Mouse (Mus musculus) urinary bladder, postnatal 36 days (tissue): ENCODE measurements around the gene Akap7.

Experiments used
- DNase-seq, 2 experiments: peaks; one replicate each; pipeline ENCODE4 v3.0.0; 2022; ENCODE audit warnings: low spot score in 2 of 2, mixed read lengths in 1 of 2

The Akap7 gene

DNA sequence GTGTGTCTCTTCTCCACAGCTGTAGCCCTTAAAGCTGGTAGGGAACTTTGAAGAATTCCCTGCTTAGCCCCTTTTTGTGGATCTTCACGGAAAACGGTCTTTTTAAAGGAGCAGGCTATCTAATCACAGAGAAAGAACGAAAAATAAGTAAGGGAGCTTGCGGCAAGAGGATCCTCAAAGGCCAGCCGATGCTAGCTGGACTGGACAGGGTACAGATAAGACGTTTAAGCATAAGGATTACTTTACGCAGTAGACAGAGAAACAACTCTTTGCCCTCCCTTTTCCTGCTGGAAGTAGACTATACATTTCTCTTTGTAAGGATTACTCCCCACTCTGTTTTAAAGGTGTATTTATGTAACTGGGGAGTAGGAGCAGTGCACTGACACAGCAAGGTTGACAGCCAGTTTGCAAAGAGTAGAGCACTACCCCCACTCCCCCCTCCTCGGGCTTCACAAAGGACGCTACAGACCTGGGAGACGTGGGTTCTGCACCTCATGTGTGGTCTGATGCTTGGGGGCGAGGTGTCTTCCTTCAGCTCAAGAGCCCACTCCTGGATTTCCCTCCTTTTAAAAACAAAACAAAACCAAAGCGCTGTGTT, 9.9 kb downstream of the Akap7 start:
- DNase-seq, result no peak

DNA sequence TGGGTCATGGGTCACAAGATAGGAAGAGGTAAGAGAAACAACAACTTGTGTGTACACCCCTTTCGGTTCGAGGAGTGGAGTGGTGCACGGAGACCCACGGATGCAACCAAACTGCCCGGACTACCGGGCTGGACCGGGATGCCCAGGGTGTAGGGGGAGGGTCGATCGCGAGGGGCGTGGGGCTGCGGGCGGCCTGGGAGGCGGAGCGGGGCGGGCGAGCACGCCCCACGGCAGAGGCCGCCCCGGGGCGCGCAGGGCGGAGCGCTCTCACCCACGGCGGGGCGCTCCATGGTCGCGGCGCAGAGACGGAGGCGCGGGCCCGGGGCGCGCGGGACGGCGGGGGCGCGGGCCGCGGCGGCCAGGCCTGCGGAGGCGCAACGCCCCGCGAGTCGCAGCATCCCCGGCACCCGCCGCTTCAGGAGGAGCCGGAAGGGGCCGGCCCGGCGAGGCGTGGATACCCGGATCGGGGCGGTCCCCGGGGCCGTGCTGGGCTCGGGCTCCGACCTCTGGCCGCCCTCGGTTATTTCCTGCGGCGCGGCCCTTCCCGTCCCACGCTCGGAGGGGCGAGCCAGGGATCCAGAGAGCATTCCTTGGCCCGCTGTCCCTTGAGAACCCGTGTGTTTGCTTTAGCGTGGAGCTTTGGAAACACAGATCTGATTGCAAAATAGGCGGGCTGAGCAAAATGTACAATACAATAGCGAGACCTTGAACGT, 10.9 kb downstream of the Akap7 start:
- peak; percentile 82 to 91 for DNase-seq

DNA sequence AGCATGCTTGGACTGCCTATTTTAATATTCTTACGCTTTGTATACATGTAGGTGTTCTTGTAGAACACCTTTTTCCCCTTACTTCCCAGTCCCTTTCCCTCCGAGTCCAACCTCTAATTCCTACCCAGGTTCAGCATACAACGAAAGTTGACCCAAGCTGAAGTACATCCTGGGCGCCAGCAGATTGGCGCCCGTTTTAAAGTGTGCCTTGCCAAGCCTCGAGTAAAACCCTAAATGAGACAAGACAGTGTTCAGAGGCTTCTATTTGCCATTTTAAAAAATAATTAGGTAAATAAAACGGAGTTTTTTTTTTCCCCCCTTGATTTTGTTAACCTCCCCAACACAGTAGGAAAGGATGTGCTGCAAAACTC, 11.4 kb downstream of the Akap7 start:
- no peak for DNase-seq

DNA sequence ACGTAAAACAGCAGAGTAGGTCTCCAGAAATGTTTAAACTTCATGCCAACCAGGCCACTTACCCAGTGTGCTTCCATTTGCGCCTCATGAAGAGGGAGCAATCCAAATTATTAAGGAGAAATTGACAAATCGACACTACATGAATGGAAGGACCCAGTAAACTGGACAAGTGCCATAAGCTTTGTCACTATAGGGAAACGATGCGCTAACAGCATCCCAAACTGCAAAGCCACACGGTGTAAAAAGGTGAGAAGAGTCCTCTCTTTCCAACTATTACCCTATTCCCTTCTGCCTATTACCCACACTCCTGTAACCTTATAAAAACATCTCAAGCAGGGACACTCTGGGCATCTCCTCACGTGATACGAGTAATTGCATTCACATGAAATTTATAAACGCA, 11.8 kb downstream of the Akap7 start:
- no peak for DNase-seq

DNA sequence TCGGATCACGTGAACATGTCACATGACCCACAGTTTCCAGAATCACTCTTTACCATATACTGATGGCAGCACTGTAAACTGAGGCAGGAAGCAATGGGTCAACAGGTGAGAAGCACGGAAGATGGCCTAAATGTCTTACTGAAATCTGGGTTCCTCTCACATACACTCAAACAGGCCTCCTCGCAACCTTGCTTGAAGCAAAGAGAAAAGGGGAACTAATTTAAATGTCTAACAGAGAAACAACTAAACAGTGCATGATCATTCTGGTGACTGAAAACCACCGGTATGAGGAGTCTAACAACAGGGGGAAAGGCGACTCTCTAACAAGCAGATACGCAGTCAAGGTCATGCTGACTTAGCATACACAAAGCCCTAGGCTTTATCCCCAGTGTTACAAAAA, 12.7 kb downstream of the Akap7 start:
- no peak for DNase-seq

DNA sequence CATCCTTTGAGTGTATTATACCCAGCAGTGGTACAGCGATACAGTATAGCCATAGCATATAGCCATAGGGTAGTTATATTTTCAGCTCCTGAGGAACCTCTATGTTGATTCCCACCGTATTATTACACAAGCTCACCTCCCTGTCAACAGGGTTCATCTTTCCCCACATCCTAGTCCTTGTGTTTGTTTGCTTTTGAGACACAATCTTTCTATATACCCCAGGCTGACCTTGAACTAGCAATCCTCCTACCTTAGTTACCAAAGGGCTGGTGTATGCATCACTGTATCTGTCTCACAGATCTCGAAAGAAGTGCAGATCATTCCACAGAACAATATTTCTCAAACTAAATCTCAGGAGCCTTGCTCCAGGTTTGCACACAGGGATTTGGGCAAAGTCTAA, 13.9 kb downstream of the Akap7 start:
- DNase-seq, result no peak

DNA sequence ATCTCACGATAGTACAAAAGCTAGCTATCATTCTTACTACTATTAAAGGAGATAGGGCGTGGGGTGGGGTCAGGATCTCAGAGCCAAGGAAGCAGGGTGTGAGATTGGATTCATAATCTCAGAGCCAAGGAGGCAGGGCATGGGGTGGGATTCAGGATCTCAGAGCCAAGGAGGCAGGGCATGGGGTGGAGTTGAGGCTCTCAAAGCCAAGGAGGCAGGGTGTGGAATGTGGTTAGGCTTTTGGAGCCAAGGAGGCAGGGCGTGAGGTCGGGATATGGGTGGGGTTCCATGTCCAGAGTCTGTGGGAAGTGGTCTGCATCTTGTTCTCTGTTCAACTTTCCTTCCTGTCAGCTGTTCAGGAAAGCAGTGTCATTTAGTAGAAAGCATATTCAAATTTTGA, 16.6 kb downstream of the Akap7 start:
- peak in 1 of 2 experiments; percentile 63 for DNase-seq

DNA sequence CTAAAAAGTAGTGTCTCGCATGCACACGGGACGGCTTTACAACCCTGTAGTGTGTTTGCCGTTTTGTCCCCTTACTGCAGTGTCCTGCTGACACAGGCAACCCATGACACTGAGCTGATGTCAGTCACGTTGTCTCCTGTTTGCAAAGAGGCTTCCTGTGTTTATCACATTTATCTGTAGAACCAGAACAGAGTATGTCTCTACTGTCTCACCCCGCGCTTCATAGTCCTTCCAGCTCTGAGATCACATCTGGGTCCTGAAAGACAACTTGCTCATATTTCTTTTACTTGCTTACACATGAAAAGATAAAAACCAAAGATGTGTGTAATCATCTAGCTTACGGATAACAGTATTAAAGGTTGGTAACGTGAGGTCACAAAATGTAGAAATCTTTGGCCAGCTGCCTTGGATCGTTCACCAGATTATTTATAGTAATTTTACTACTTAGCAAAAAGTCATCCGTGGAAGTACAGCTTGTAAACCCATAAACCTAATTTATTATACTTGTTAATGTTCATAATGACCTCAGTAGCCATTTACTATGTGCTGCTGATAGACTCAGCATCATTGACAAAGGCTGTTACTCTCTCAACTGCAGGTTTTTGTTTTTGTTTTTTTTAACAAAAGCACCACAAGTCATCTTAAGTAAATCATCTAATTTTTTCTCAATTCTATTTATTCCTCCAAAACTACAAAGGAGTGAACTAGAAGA, 22.4 kb downstream of the Akap7 start:
- DNase-seq, result no peak

DNA sequence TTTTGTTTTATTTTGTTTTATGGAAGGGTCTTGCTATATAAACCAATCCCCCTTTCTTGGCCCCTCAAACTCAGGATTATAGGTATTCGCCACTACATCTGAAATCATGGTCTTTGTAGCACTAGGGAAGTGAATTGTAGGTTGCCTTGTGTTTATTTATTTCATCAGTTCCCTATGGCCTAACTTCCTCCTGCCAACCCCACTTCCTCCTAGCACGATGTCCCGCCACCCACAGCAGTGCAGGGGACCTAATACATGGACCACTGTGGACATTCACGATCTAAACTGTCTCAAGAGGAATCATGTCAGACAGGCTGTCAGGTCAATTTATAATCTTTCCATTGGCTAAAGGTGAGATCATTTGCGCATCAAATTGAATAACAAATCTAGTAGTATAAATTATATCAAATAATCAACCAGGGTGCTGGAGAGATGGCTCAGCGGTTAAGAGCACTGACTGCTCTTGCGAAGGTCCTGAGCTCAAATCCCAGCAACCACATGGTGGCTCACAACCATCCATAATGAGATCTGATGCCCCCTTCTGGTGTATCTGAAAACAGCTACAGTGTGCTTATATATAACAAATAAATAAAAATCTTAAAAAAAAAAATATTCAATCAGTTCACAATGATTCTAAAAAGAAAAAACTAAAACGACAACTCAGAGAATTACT, 23.1 kb downstream of the Akap7 start:
- no peak for DNase-seq

DNA sequence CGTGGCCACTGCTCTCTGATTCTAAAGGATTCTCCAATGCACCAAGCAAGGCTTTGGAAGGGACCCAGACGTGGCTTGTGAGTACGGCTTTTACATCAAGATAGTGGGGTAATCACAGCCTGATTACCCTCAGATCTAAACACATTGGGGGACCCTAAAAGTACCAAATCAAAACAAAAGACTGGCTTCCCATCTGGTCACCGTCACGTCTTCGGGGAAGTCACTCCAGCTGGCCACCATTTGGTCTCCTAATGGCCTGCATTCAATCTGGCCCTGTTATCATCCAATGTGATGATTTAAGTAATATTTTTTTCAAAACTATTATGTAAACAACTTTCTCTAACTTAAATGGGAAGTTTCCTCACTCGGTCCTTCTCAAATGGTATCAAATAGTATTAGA, 24.3 kb downstream of the Akap7 start:
- DNase-seq, result no peak

DNA sequence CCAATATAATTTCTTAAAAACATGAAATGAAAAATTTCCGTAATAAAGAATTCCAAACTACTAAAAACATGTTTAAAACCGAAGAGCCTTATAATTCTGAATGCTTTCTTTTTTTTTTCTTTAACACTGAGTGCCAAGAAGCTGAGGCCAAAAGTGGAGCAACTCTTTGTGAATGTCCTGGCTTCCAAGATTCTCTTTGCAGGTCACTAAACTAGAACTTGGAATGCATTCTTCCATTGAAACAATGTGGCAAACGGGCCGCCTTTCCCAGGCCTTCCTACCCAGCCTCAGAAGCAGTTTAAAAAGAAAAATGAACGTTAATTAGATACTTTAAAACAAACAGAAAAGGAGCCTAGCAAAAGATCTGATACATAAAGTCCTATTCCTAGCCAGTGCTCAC, 27.5 kb downstream of the Akap7 start:
- no peak for DNase-seq

DNA sequence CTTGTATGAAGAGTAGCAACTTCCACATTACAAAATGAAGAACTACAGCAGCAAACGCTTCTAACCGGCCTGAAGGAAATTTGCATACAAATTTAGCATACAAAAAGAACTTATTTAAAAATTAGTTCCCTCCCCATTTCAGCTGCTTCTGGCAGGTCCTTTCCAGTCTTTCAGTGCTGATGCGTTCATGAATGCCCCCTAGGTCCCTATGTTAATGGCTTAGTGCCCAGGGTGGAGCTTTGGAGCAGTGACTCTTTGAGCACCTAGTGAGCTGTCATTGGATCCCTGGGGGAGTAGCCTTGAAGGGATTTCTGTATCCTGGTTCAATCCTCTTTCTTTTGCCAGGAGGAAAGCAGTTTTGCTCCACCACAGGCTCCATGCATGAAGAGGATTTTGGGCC, 28.3 kb downstream of the Akap7 start:
- no peak for DNase-seq

DNA sequence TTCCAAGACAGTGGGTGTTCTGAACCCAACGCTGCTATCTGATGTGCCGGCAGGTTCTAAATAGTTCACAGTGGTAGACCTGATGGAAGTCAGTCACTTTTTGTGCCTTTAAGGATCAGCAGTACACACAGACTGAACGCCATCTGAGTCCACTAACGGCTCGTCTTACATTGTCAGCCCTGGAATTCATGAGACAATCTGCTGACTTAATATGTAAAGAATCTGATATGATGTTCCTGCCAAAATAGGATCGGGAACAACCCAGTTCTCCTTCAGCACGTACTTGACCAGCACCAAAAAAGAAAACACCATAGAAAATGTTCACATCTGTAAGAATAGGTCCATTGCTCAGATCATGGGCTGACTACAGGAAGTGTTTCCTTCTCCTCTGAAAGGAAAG, 32.2 kb downstream of the Akap7 start:
- DNase-seq, result no peak

DNA sequence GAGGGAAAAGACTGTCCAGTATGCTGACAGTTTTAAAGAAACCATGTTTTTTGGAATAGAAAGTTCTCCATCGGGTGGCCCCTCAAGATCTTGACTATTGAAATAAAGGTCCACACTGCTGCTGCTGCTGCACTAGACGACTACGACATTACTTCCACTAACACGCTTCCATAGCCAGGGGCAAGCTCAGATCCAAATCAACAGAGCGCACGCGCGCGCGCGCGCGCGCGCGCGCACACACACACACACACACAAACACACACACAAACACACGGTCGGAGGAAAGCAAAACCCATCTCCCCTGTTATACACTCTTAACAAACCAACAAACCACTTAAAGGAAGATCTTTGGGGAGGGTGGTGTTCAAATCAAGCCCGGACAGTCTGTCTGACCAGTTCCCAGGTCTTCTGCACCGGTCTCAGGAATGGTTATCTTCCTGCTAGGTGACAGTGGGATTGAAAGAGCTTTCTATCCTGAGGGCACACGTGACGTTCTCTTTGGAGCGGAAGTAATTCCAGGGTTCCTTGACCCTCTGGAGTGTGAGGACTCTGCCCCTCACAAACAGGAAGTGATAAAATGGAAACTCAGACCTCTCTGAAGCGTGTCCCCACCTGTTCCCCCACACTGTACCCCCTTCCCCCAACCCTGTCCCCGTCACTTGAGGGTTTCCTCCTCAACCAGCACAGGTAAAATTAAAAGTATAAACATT, 32.9 kb downstream of the Akap7 start:
- DNase-seq, result no peak

DNA sequence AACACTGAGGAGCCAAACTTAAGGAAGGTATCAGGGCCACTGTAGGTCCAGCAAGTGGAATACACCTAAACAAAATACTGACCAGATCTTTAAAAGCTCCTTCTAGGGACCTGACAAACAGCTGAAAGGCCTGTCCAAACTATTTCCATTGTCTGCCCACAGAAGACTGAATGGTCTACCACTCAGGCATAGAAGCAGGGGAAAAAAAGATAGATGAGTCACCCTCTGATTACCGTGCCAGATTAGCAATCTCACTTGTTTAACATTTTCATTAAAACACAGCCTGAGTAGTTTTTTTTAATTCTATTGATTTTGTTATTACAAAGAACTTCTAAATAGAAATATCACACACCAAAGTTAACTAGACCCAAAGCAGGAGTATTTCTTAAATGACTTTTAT, 33.9 kb downstream of the Akap7 start:
- DNase-seq, result no peak

DNA sequence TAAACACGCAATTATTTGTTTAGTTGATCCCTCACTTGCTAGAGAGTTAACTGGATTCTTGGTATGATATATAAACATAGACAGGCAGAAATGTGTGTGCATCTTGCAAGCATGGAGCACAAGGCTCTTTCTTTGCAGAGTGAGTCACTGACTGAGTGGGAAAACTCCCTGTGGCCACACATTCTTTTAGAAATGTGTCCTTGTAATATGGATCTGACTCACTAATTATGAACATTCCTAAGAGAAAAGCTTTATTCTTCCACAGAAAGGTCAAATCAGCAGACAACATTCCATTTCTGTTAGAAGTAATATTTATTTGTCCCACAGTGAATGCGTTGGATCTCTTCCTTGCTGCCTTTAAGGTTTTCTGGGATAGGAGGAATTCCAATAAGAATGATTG, 35.9 kb downstream of the Akap7 start:
- no peak for DNase-seq

DNA sequence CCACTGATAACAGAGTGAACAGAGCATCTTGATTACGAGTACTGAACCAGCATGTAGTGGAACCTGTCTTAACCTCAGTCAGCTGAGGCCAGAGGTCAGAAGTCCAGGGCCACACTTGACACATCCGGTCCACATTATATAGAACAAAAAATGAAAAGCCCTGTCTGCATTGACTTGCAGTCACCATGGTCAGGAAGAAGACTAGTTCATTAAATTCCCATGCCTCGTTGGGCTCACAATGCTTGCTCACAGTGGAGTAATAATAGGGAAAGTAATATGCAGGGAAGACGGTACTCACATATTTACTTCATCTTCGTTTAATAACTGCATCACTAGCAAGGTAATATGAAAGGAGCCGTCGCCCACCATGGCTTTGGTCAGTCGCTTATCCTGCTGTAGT, 36.5 kb downstream of the Akap7 start:
- DNase-seq, result no peak

DNA sequence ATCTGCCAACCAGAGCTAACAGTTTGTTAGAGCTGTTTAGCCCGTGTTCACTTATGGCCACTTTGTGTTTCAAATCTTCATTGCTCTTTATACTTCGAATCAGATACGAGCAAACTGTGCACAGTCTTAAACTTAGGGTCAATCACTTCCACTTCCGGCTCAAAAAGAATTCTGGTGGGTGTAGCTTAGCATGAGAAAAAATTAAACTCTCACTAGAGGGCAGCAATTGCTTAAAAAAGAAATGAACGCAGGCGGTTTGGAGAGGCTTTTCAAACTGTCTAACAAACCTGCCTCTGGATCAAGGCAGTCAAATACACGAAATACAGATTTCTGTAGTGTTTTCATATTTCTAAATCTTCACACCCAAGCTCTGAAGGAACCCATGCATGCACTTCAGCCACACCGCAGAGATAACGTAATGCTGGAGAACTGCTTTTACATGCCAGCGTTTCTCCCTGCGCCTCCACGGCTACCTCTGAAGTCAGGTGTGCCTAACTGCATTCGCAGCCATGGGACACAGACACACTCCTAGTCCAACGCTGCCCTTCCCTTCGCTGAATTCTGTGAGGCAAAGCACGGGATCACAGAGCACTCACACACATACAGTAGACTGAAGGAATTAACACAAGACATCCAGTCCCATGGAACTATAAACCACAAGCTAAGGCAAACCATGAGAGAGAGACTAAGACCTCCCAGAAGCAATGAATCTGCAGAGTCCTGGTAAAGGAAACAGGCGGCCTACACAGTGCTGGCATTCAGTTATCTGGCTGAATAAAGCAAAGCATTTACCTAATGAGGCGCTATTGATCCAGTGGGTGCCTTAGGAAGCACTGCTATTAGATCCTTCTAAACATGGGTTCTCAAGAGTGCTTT, 39.0 kb downstream of the Akap7 start:
- no peak for DNase-seq

DNA sequence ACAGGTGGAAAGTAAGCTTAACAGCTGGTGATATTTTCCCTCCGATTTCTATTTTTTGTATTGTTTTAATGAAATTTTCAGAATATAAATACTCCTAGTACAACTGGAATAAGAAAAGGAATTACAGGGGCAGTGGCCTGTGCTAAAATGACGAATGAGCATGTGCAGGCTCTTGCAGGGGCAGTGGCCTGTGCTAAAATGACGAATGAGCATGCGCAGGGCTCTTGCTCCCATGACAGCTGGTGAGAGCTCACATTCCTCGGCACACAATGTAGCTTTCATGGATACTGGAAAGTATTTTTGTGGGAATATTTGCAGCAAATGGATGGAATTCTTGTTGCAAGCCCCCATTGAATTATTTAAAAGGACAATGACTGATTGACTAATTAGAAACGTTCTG, 46.5 kb downstream of the Akap7 start:
- DNase-seq, result no peak

DNA sequence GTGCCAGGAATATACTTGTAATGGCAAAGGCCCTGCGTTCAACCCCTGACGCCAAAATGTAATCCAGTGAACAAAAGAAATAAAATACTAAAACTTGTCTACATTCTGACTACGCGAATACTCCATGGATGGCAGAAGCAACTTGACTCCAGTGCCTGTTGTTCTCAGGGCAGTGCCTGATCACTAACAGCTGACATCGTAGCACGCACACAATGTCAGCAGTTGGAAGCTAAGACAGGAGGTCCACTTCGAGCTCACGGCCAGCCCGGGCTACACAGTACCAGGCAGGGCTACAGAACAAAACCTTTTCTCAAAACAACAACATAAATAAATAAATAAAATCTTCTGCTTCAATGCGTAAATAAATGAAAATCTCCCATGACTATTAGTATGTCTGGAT, 46.9 kb downstream of the Akap7 start:
- DNase-seq, result no peak

DNA sequence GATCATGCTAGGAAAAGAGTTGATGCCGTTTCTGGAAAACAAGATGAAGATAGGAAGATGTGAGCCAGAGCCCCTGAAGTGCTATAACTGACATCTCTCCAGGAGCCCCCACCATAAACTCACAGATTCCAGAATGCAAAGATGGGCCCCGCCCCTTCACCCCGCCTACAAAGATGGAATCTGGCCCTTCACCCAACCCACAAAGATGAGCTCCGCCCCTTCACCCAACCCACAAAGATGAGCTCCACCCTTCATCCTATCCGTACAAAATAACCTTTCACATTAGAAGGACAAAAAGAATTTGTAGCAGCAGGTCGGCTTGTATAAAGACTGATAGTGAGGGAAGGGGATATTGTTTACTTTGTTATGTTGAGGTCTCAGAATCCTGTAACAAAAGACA, 49.5 kb downstream of the Akap7 start:
- DNase-seq, result no peak
